Mouse (Mus musculus) heart, embryonic 13.5 days (tissue): ENCODE measurements at regions not wholly inside any gene's neighbourhood (a gene's known extent, or its start where the extent isn't known, plus 50 kb on each side); places are given as distances from the start of the nearest gene placed in this dataset.

Experiments
- ATAC-seq: fragments of 200-750 bp; cut with Nextera tagmentation; 2 replicates; pipeline ENCODE4 v1.8.0; 2017; ENCODE audit warnings: moderate TSS enrichment; ENCODE audit not compliant: insufficient number of reproducible peaks, low FRiP score, low TSS enrichment; ENCODE audit errors: extremely low read depth
- H3K27ac ChIP-seq: fragments of 300-500 bp; sonication (generic); replicated peaks from 2 replicates; pipeline ENCODE4 v1.5.1; 2015; ENCODE audit warnings: moderate library complexity, mild to moderate bottlenecking, inconsistent platforms
- H3K27me3 ChIP-seq: fragments of 300-500 bp; sonication (generic); replicated peaks from 2 replicates; pipeline ENCODE4 v1.6.1; 2015; ENCODE audit warnings: mild to moderate bottlenecking, inconsistent platforms
- H3K36me3 ChIP-seq: fragments of 300-500 bp; sonication (generic); 2 replicates; pipeline ENCODE4 v1.6.1; 2015; ENCODE audit warnings: mild to moderate bottlenecking, inconsistent platforms
- H3K4me1 ChIP-seq: fragments of 300-500 bp; sonication (generic); 2 replicates; pipeline ENCODE4 v1.6.1; 2015; ENCODE audit warnings: inconsistent platforms
- H3K4me2 ChIP-seq: fragments of 300-500 bp; sonication (generic); 2 replicates; pipeline ENCODE4 v1.6.1; 2015; ENCODE audit warnings: inconsistent platforms, mild to moderate bottlenecking, moderate library complexity
- H3K4me3 ChIP-seq: fragments of 300-500 bp; sonication (generic); 2 replicates; pipeline ENCODE4 v1.5.1; 2015; ENCODE audit warnings: moderate library complexity, mild to moderate bottlenecking, inconsistent platforms
- H3K9ac ChIP-seq: fragments of 300-500 bp; sonication (generic); 2 replicates; pipeline ENCODE4 v1.6.1; 2015; ENCODE audit warnings: inconsistent platforms, mild to moderate bottlenecking, moderate library complexity
- H3K9me3 ChIP-seq: fragments of 300-500 bp; sonication (generic); 2 replicates; pipeline ENCODE4 v1.6.1; 2016; ENCODE audit warnings: inconsistent platforms
- WGBS: fragments of 180-500 bp; shearing (Covaris S2); methylation state at CpG from one replicate; pipeline ENCODE4 v1.1.7; 2015; ENCODE audit warnings: mixed read lengths; 5-methylcytosine and 5-hydroxymethylcytosine counted together

DNA sequence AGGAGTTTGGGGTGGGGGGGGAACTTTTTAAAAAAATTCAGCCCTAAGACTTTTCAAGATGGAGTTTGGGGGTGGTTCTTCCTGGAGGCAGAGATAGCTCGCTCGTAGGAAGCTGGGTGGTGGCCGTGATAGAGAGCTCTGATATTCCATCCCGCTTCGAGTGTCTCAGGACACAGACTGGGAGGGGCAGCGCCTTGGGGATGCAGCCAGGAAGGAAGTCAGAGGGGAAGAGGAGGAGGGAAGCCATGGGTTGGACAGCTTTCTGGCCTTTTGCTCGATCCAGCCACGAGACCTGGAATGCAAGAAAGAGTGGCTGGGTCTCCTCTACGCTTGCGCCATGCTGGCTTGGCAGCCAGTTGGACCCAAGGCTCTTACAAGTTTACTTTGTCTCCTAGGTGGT lies 95.1 kb upstream of the Sulf2 start:
- Histone ChIP-seq H3K4me3 (no peak overlapping the region), H3K27ac (no peak overlapping the region), H3K36me3 (no peaks in the 10 kb centered on the region), H3K9ac (no peak overlapping the region), H3K4me2 (no peak overlapping the region), H3K9me3 (no peaks in the 10 kb centered on the region), H3K4me1 (peaks cover 20% of the 10 kb centered on the region), H3K27me3 (0 out of 2 replicates have a peak, but pooled peaks cover 7% of the 10 kb centered on the region)
- no peak for ATAC-seq
- 62% methylated on average over 10 of the region's 10 CpGs for WGBS

DNA sequence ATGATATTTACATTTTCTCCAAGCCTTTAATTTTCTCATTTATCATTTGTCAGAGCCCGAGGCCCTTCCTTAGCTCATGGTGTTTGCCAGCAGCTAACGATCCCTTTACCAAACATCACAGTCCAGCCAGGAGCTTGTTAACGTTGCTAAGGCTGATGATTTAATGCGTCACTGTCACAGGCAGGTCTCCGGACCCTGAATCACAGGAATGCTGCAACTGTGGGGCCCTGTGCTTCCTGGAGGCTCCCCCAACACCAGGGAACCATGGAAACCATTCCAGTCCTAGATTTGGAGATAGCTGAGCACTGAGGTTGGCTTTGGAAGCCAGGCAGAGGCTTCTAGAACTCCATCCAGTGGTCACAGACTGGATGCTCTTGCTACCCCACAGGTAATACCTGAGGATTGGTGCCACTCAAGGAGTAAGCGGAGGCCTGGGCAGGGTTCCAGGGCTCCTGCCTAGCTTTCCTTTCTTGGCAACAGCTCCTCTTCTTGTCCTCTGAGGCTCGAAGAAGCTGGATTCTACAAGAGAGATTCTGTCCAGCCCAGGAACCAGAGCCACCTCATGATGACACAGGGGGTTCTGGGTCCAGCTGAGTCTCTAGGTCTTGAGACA lies 94.0 kb upstream of the Sulf2 start:
- 31% methylated on average over 7 of the region's 7 CpGs for WGBS
- no peak overlapping the region for H3K27ac ChIP-seq

DNA sequence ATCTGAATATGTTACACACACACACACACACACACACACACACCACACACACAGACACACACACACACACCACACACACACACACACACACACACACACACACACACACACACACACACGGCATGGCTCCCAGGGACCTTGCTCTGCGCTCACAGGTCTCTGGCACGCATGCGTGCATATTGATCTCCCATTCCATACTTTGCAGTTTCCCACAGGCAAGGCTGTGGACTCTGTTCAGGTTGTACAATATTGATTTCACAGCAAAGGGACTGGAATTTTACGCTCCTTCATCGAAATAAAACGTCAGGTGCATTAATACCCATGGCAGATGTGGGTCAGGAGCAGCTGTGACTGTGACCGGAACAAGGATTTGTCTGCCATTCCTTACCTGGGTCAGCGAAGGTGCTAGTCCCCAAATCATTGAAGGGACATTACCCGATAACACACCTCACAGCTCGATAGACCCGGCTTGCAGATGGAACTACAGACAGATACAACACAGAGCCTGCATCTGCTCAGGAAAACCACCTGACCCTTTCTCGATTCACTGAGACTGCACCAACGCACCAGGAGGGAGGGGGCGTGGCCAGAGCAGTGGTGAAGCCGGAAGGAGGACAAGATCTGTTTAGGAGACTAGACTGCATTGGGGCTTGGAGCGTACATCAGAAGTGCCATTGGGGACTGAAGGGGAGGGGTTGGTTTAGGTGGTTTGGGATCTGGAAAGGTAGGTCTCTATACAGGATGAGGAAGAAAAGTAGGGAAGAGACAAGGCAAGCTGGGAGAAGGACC lies 91.1 kb upstream of the Sulf2 start:
- WGBS, result 76% methylated on average over 17 of the region's 17 CpGs
- no peaks in the 10 kb centered on the region for H3K36me3 ChIP-seq
- H3K27me3 ChIP-seq, result 0 out of 2 replicates have a peak, but pooled peaks cover 7% of the 10 kb centered on the region
- ATAC-seq, result no peak
- H3K4me1 ChIP-seq, result peaks cover 27% of the 10 kb centered on the region
- H3K27ac ChIP-seq, result no peak overlapping the region
- no peak overlapping the region for H3K9ac ChIP-seq
- no peak overlapping the region for H3K4me2 ChIP-seq
- H3K9me3 ChIP-seq, result no peaks in the 10 kb centered on the region
- H3K4me3 ChIP-seq, result no peak overlapping the region

More for the DNA sequence above, 94.0 kb upstream of the Sulf2 start:
- Histone ChIP-seq H3K9ac (no peak overlapping the region), H3K4me3 (no peak overlapping the region), H3K36me3 (no peaks in the 10 kb centered on the region), H3K9me3 (no peaks in the 10 kb centered on the region), H3K4me1 (peaks cover 15% of the 10 kb centered on the region), H3K4me2 (no peak overlapping the region), H3K27me3 (0 out of 2 replicates have a peak, but pooled peaks cover 7% of the 10 kb centered on the region)
- ATAC-seq, result no peak

DNA sequence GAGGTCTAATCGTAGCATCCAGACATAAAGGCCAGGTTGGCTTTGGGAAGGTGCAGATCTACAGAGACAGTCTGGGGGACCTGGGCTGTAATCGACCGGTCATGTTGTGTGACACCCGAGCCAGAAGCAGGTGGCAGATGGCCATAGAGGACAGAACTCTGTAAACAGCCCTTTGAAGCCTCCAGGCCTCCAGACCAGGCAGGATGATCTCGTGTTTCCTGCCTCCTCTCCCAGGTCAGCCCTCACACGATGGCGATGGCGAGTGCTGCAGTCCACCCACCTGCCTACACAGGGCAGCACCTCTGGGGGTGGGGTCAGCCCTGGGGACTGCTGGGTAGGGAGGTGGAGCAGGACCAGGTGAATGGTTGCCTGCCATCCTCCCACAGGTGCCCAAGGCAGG lies 89.8 kb upstream of the Sulf2 start:
- no peaks in the 10 kb centered on the region for H3K9me3 ChIP-seq
- H3K9ac ChIP-seq, result no peak overlapping the region
- H3K4me3 ChIP-seq, result no peak overlapping the region
- H3K27ac ChIP-seq, result no peak overlapping the region
- H3K27me3 ChIP-seq, result 0 out of 2 replicates have a peak, but pooled peaks cover 7% of the 10 kb centered on the region
- no peaks in the 10 kb centered on the region for H3K36me3 ChIP-seq
- 49% methylated on average over 8 of the region's 8 CpGs for WGBS
- ATAC-seq, result no peak
- peaks cover 20% of the 10 kb centered on the region for H3K4me1 ChIP-seq
- H3K4me2 ChIP-seq, result no peak overlapping the region

DNA sequence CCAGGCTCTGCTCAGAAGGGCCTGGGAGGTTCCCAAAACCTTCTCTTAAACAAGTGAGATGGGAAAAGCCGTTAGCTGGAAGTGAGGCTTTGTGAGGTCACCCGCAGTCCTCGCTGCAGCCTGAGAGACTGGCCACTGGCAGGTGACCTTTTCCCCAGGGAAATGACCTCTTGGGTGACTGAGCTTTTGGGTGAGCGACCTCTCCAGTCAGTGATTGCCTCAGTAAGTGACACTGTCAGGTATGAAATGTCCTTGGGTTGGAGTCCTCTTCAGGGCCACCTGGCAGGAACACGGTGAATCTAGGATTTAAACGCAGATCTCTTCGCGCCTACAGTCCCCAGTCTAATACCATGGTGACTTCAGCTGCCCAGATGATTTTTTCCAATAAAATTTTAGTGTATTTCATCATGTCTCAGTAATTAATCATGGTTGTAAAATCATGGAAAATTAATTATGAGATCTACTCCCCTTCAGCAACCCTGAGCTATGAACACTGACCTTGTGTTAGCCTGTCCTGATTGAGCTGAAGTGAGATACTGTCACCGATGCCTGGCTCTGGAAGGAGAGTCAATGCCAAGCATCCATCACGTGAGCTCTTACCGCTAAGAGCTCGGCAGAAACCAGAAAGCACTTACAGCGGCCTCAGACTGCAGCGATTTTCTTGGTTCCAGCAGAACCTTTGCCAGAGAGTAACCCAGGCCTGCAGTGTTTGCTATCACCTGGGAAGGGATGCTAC lies 87.5 kb upstream of the Sulf2 start:
- H3K4me2 ChIP-seq, result no peak overlapping the region
- no peak overlapping the region; the same call in 1 of the 2 replicates for H3K9ac ChIP-seq
- H3K4me1 ChIP-seq, result peaks cover 16% of the 10 kb centered on the region
- WGBS, result 65% methylated on average over 14 of the region's 14 CpGs
- no peak; the same call in 1 of the 2 replicates for ATAC-seq
- H3K27me3 ChIP-seq, result no peaks in the 10 kb centered on the region
- H3K9me3 ChIP-seq, result no peaks in the 10 kb centered on the region
- no peak overlapping the region for H3K27ac ChIP-seq
- no peaks in the 10 kb centered on the region for H3K36me3 ChIP-seq
- H3K4me3 ChIP-seq, result no peak overlapping the region

DNA sequence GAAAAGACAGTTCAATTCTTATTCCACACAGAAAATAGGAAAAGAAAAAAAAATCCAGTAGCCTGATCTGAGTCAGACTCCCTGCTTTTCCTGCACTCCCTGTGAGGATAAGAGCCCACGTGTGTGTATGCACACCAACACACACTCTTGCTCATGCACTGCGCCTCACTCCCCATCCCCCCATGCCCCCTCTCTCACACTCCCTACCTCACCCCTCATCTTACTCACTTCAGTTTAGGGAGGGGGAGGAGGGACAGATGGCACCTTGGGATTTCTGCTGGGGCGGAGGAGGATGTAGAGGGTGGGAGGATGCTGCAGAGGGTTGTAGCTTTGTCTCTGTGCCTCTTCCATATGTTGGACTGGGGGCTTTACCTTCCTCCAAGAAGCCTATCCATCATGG lies 85.8 kb upstream of the Sulf2 start:
- no peak for ATAC-seq
- no peak overlapping the region for H3K9ac ChIP-seq
- no peak overlapping the region for H3K27ac ChIP-seq
- H3K27me3 ChIP-seq, result no peaks in the 10 kb centered on the region
- H3K9me3 ChIP-seq, result no peaks in the 10 kb centered on the region
- WGBS, result 89% methylated on average over 3 of the region's 3 CpGs
- H3K36me3 ChIP-seq, result no peaks in the 10 kb centered on the region
- peaks cover 24% of the 10 kb centered on the region for H3K4me1 ChIP-seq
- no peak overlapping the region for H3K4me3 ChIP-seq
- no peak overlapping the region for H3K4me2 ChIP-seq

DNA sequence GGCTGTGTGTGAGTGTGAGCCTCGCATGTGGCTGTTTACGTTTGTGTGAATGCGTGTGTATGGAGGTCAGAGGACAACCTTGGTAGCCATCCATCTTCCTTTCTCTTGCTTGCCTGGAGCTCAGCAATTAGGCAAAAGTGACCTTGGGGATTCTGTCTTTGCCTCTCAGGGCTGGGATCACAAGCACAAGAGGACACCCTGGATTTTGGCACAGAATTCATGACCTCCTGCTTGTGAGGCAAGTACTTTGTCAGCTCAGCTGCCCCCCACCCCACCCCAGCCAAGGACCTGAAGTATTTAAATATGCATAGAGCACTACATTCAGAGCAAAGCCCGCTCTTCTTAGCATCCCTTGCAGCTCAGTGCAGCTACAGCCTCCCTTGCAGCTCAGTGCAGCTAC lies 84.6 kb upstream of the Sulf2 start:
- Histone ChIP-seq H3K4me2 (no peak overlapping the region), H3K36me3 (no peaks in the 10 kb centered on the region), H3K9ac (no peak overlapping the region), H3K27me3 (no peaks in the 10 kb centered on the region), H3K4me1 (peaks cover 24% of the 10 kb centered on the region), H3K4me3 (no peak overlapping the region), H3K9me3 (no peaks in the 10 kb centered on the region), H3K27ac (no peak overlapping the region)
- no peak for ATAC-seq
- 88% methylated on average over 4 of the region's 4 CpGs for WGBS

DNA sequence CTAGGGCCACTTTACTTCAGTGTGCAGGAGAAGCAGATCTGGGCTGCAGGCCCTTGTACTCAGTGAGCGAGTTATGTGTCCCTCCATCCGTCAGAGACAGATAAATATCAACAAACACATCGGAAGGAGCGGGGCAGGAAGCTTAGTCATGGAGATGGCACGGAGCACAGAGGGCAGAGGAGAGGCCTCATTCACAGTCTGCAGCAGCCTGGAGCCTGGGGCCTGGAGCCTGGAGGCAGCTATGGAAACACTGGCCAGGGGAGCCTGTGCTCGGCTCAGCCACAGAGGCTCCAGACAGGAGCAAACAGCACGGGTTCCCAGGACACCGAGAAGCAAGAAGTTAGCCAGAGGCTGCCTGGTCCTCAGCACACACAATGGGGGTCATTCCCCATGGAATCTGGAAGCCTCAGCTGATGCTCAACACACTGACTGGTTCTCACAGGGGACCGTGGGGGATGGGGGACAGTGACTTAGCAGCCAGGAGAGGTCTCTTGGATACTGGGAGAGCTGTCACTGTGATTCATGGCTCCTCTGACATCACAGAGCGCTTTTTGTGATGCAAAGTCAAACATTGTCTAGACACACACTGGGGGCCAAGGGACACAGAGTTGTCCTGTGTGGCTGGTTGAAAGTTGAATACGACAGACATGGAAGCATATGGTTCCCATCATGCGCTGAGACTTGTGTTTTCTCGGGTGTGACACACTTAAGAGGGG lies 82.2 kb upstream of the Sulf2 start:
- Histone ChIP-seq H3K9me3 (no peaks in the 10 kb centered on the region), H3K4me3 (no peak overlapping the region), H3K36me3 (no peaks in the 10 kb centered on the region), H3K4me1 (peaks cover 21% of the 10 kb centered on the region), H3K4me2 (no peak overlapping the region), H3K9ac (no peak overlapping the region; the same call in 1 of the 2 replicates), H3K27ac (0 out of 2 replicates have a peak overlapping the region, but pooled peaks have one; percentile 0), H3K27me3 (no peaks in the 10 kb centered on the region)
- 49% methylated on average over 13 of the region's 13 CpGs for WGBS
- no peak for ATAC-seq

DNA sequence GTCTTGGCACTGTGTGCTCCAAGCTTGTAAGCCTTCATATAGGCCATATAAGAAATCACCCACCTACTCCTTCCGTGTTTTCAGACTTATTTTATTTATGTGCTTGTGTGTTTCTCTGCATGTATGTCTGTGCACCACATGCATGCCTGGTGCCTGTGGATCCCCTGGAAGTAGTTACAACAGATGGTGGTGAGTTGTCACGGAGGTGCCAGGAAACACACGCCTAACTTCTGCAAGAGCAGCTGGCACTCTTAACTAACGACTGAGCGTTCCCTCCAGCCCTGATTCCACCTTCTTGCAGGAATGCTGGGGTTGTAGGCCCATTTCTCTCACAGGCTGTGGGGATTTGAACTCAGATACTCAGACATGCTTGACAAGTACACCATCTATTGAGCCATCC lies 80.6 kb upstream of the Sulf2 start:
- no peak for ATAC-seq
- no peaks in the 10 kb centered on the region for H3K9me3 ChIP-seq
- no peaks in the 10 kb centered on the region for H3K36me3 ChIP-seq
- H3K4me1 ChIP-seq, result peaks cover 28% of the 10 kb centered on the region
- no peaks in the 10 kb centered on the region for H3K27me3 ChIP-seq
- 85% methylated on average over 5 of the region's 5 CpGs for WGBS
- no peak overlapping the region for H3K9ac ChIP-seq
- H3K4me2 ChIP-seq, result no peak overlapping the region
- H3K27ac ChIP-seq, result no peak overlapping the region
- no peak overlapping the region for H3K4me3 ChIP-seq

DNA sequence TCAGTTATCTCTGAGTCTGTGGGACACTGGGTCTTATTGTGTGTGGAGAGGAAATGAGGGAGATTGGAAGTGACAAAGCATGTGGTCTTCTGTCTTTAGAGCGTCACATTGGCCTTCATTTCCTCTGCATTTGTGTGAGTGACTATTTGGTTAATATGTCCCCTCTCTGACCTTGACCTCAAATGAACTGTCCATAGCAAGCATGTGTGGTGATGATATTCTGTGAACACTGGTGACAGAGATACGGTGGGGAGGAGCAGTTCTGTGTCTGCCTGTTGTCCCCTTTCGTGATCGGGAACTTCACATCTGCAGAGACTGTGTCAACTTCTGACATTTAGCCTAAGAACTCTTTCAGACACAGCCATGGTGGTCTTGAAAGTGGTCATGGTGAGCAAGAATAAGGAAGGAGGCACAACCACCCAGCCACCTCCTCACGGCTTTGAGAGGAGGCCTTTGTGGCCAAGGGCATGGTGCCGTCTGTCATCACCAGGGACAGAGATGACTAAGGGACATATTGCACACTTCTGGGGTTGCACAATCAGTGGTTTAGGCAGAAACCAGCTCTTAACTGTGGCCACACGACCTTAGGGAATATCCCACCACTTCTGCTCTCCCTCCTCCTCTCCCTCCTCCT lies 79.2 kb upstream of the Sulf2 start:
- no peaks in the 10 kb centered on the region for H3K9me3 ChIP-seq
- H3K27me3 ChIP-seq, result no peaks in the 10 kb centered on the region
- H3K4me1 ChIP-seq, result peaks cover 28% of the 10 kb centered on the region
- H3K36me3 ChIP-seq, result no peaks in the 10 kb centered on the region
- 68% methylated on average over 7 of the region's 7 CpGs for WGBS
- H3K4me3 ChIP-seq, result no peak overlapping the region
- H3K9ac ChIP-seq, result no peak overlapping the region
- no peak overlapping the region for H3K4me2 ChIP-seq
- no peak overlapping the region for H3K27ac ChIP-seq
- ATAC-seq, result no peak

DNA sequence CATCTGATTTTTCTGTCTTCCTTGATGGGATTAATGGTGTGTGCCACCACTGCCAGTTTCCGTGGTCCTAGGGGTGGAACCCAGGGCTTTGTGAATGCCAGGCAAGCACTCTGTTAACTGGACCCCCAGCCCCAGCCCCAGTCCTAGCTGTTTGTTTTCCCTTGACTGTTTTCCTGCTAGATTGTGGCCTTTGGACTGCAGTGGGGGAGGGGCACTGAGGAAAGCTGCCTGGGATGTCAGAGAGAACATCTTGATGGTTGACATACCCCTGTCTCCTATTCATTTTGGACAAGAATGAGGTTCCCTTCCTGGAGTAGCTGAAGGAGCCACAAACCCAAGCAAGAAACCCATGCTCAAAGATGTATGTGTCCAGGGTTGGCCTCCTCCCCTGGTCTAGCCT lies 77.8 kb upstream of the Sulf2 start:
- H3K4me2 ChIP-seq, result no peak overlapping the region
- H3K27me3 ChIP-seq, result no peaks in the 10 kb centered on the region
- ATAC-seq, result no peak
- H3K9me3 ChIP-seq, result no peaks in the 10 kb centered on the region
- no peaks in the 10 kb centered on the region for H3K36me3 ChIP-seq
- H3K9ac ChIP-seq, result no peak overlapping the region
- WGBS, result 61% methylated on average over 1 of the region's 1 CpGs
- H3K4me3 ChIP-seq, result no peak overlapping the region
- peaks cover 26% of the 10 kb centered on the region for H3K4me1 ChIP-seq
- no peak overlapping the region for H3K27ac ChIP-seq
